Mouse (Mus musculus) ES-E14 (cell line): Measurements from ENCODE around the gene Thada.

Experiments
- CHD2 ChIP-seq: IDR thresholded peaks from 2 replicates; pipeline ENCODE4 v1.6.1; 2014; ENCODE audit warnings: mild to moderate bottlenecking, low read depth, low read length, inconsistent platforms
- ZNF384 ChIP-seq: IDR thresholded peaks from 2 replicates; pipeline ENCODE4 v1.6.1; 2012; ENCODE audit warnings: low read depth, low read length, inconsistent platforms

GRCm38 (mm10) chr17:84362581-84363286 is 103.3 kb downstream of the Thada start:
- TF ChIP-seq CHD2 (no peak), ZNF384 (no peak)
